Mouse (Mus musculus) induced T-regulatory cell, adult 2 months (primary cell): Measurements from ENCODE around the gene Wdr27.

ENCODE experiments used
- DNase-seq: peaks from one replicate; pipeline ENCODE4 v3.0.0-alpha.2; 2012; ENCODE audit warnings: low read depth

The Wdr27 gene

DNA sequence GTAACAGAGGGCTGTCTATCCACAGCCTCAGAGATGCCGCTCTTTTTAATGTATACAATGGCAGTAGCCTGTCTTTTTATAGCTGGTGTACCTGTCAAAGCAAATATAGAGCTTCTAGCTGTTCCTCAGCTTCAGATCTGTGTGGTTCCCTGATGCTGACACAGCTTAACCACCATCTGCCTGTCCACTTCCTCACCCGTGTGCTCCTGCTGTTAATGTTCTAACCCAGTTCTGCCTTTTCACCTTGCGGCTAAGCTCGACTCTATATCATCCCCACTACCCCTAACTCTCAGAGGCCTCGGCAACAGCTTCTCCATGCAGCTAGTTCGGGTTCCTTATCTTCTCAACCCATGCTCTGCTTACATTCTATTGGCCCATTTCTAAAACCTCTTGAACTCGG, 12.3 kb downstream of the Wdr27 start:
- no peak for DNase-seq

DNA sequence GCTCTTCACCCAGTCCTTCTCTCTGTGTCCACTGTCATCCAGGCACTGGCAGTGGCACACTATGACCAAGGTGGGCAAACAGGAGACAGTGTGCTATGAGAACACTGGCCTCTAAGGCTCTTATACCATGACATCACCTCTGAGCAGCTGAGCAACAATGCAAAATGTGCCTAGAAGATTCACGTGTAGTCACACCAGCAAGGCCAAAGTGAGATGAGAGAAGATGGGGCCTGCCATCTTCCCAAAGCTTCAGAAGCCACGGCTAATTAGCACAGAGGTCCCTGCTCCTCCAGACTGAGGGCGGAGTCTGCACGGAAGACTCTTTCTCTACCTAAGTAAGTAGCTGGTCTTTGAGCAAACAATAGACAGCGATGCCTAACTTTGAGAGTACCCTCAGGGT, 14.3 kb downstream of the Wdr27 start:
- DNase-seq = no peak

DNA sequence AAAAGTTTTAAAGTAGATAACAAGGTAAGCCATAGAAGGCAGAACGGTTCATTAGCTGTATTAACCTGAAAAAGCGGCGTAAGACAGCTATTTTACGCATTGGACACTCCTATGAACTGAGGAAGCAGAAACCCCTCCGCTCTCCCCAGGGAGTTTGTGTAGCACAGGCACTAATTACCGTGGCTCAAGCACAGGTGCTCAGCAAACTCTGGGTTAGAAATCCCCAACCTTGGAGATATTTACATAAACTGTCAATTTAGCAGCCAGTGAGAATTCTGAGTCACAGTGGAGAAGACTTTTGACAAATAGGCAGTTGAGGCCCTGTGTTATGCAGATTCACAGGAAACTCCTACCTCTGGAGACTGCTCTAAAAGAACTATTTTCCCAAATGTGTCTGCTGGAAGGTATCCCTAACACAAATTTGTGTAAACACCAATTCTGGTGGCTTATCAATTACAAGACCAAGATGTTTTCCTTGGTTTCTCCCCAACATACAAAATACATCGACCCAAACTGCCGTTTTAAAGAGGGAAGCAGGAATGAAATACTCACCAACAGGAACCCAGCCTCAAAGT, 15.2 kb downstream of the Wdr27 start:
- DNase-seq = no peak

- no peak for DNase-seq
Measured at GRCm38 (mm10) chr17:14921582-14921981, 21.4 kb downstream of the Wdr27 start.

- no peak for DNase-seq
Measured at GRCm38 (mm10) chr17:14917866-14918265, 25.1 kb downstream of the Wdr27 start.

DNA sequence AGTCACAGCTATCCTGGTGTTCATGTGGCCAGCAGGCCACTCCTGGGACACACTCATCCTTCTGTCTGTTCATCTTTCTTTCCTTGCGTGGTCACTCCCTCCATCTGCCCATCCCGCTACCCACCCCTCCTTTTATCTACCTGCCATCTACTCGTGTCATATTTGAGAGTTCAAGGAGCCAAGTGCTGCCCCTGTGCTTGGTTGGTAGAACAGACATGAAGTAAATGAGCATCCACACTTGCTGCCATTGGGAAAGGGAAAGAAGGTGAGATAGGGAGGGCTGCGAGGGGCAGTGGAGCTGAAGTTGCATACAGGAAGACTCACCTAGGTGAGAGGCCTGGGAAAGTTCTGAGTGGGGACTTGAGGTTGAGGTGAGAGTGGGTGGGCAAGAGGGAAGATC, 28.6 kb downstream of the Wdr27 start:
- no peak for DNase-seq

- no peak for DNase-seq
Measured at GRCm38 (mm10) chr17:14912981-14913380, 30.0 kb downstream of the Wdr27 start.

GRCm38 (mm10) chr17:14912420-14912819, 30.5 kb downstream of the Wdr27 start:
- DNase-seq = peak; percentile 26

- no peak for DNase-seq
Measured at GRCm38 (mm10) chr17:14910771-14911170, 32.2 kb downstream of the Wdr27 start.

DNA sequence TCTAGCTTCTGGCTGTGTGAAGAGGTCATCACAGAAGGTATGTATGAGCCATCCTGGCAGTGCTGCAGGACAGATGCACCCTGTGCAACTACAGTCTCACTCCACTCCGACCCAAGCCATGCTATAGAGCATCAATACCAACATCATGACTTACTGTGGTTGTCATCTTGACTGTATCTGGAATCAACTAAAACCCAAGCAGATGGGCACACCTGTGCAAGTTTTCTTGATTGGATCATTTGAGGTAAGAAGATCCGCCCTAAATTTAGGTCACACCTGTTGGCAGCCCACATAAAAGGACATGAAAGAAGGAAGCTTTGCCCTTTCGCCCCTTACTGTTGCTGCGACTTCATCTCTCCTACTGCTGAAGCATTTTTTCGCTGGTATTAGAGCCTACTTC, 33.6 kb downstream of the Wdr27 start:
- DNase-seq = no peak

- peak; percentile 6 for DNase-seq
Measured at GRCm38 (mm10) chr17:14907136-14907535, 35.8 kb downstream of the Wdr27 start.

GRCm38 (mm10) chr17:14906611-14907010, 36.3 kb downstream of the Wdr27 start:
- DNase-seq = no peak

DNA sequence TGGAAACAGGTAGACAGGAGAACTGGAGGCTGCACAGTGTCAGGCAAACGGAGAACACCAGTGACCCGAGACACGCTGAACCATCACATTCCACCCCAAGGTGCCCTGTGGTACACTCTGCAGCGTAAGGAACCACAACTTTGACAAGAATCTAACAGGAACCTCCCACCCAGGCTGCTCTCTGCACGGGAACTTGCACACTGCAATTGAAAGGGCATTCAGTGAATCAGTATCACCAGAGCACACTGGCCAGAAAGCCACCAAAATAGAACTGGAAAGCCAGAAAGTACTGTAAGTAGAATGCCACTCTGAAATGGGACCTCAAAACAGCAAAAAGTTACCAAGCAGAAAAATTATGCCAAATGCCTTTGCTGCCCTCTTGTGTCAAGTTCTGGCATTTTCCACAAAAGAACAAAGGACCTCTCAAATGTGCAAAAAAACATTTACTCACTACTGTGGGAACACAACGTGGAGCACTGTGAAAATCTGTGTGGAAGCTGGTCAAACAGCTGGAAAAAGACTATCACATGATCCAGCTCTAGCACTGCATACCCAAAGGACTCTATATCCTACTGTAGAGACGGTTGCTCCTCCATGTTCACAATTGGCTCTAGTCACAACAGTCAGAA, 38.2 kb downstream of the Wdr27 start:
- DNase-seq = peak; percentile 73

DNA sequence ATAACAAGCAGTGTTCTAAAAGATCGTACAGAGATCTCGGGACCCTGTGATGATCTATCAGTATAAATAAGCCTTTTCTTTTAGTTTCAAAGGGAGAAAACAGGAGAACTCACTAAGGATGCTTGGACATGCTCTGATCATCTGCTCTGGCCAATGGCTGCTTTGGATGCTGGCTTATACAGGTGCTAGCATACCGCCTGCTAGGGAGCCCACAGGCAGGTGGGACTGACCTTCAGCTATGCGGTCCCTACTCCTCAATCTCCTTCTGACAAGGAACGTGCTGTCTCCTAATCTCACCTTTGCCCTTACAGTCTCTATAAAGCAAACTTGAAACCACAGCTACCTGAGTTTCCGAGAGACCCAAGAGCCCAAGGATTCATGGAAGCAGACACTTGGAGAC, 38.8 kb downstream of the Wdr27 start:
- no peak for DNase-seq

GRCm38 (mm10) chr17:14903212-14903611, 39.7 kb downstream of the Wdr27 start:
- DNase-seq = no peak

DNA sequence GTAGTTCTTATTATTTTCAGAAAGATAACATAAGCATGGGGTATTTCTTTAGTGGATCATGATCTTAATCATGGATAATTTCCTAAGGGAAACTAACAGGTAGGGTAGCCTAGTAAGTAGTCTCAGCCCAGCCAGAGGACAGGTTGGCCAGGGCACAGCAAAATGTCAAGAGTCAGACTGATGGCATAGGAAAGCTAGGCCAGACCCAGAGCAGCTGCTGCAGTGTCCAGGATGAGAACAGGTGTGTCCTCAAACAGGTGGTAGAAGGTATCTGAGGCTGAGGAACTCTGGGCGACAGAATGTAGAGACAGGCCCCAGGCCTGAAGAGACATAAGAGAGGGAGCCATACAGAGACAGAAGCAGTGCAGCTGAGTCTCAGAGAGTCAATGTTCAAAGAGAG, 44.0 kb downstream of the Wdr27 start:
- DNase-seq = no peak

DNA sequence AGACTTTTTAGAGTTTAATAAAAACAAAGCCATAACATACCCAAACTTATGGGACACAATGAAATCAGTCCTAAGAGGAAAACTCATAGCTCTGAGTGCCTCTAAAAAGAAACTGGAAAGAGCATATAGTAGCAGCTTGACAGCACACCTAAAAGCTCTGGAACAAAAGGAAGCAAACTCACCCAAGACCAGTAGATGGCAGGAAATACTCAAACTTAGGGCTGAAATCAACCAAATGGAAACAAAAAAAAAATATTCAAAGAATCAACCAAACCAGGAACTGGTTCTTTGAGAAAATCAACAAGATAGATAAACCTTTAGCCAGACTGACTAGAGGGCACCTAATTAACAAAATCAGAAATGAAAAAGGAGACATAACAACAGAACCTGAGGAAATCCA, 47.9 kb downstream of the Wdr27 start:
- DNase-seq = peak; percentile 22

DNA sequence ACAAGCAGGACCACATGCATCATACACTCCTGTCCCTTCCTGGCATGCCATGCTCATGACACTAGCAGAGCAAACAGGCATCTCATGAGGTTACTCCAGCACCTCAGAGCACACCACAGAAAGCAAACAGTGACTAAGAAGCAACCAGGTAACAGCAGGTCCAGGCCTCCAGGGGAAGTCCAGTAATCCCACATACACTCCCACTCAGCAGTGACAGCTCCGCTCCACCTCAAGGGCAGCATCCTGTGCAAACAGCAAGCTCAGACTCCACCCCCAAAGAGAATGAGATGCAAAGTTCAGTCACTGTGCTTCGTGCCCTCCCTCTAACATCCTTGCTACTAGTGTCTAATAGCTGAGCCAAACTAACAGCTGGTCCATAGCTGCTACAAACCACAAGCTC, 56.0 kb downstream of the Wdr27 start:
- DNase-seq = no peak

- DNase-seq = no peak
Measured at GRCm38 (mm10) chr17:14874656-14875204, 68.2 kb downstream of the Wdr27 start.

- DNase-seq = no peak
Measured at GRCm38 (mm10) chr17:14860220-14860619, 82.7 kb downstream of the Wdr27 start.

- DNase-seq = no peak
Measured at GRCm38 (mm10) chr17:14847709-14848108, 95.2 kb downstream of the Wdr27 start.

- DNase-seq = no peak
Measured at GRCm38 (mm10) chr17:14846880-14847279, 96.1 kb downstream of the Wdr27 start.

DNA sequence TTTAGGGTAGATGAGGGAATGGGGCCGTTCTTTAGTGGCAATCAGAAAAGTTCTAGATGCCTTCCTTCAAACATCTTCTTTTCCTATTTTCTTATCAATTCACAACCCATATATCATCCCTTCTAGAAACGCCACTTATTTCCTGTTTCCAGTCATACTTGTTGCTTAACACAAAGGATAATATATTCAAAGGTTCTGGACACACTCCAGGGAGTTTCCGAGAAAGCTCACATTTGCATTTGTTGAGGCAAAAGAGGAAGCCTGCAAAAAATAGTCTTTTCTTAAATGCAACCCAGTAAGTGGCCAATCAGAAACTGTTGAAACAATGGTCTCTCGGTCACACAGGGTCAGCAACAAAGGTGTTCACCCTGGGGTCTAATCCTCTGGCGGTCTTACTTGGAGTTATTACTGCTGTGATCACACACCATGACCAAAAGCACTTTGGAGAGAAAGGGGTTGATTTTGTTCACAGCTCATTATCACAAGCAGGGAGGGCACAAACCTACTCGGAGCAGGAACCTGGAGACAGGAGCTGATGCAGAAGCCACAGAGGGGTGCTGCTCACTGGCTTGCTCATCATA, 116.2 kb downstream of the Wdr27 start:
- no peak for DNase-seq

DNA sequence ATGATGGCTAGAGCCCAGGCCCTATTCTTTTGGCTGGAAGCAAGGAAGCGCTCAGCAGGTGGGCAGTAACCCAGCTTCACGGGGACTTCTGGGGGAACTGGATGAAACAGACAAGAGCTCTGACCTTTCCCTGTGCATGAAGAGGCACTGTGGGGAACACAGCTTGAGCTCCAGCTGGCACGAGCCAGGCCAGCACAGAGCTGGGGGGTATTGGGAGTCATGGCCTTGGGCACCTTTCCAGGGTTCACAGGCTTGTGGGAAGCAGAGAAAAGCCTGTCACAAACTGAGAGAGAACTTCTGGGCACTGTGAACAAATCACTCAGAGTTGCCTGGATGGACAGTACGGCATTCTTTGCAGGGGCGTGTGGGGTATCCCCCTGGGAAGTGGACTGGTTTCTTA, 118.0 kb downstream of the Wdr27 start:
- no peak for DNase-seq
